Mouse (Mus musculus) liver, adult 2 months (tissue): ENCODE data around the gene Tmem184b. TPM values are rescaled to one million over a fixed set of nuclear protein-coding genes. Genes with fewer than 3 reads are reported as not detected.

Experiments used
- DNase-seq: peaks from one replicate; pipeline ENCODE4 v3.0.0-alpha.2; 2011; ENCODE audit warnings: low read depth, low spot score; ENCODE audit errors: extremely low read depth
- H3K27ac ChIP-seq: fragments of 200-500 bp; replicated peaks from 2 replicates; pipeline ENCODE4 v1.5.1; 2012; ENCODE audit warnings: low read depth, mild to moderate bottlenecking, control low read depth, inconsistent platforms, low read length; ENCODE audit not compliant: insufficient read depth
- H3K27me3 ChIP-seq: fragments of 200-500 bp; 2 replicates; pipeline ENCODE4 v1.6.1; 2012; ENCODE audit warnings: mild to moderate bottlenecking, moderate library complexity, low read length, inconsistent platforms; ENCODE audit not compliant: control insufficient read depth, insufficient read depth
- H3K36me3 ChIP-seq: fragments of 200-500 bp; 2 replicates; pipeline ENCODE4 v1.6.1; 2012; ENCODE audit warnings: low read length, inconsistent platforms; ENCODE audit not compliant: control insufficient read depth, insufficient read depth
- H3K4me1 ChIP-seq: fragments of 200-500 bp; 2 replicates; pipeline ENCODE4 v1.6.1; 2011; ENCODE audit warnings: low read length; ENCODE audit not compliant: control insufficient read depth, insufficient read depth
- H3K4me3 ChIP-seq: fragments of 200-500 bp; 2 replicates; pipeline ENCODE4 v1.5.1; 2011; ENCODE audit warnings: low read depth, mild to moderate bottlenecking, control low read depth, low read length, moderate library complexity; ENCODE audit not compliant: insufficient read depth
- H3K79me2 ChIP-seq: fragments of 200-500 bp; 2 replicates; pipeline ENCODE4 v1.6.1; 2012; ENCODE audit warnings: inconsistent platforms, mild to moderate bottlenecking, low read length, moderate library complexity; ENCODE audit not compliant: control insufficient read depth, insufficient read depth
- H3K9ac ChIP-seq: fragments of 200-500 bp; 2 replicates; pipeline ENCODE4 v1.6.1; 2012; ENCODE audit warnings: low read depth, mild to moderate bottlenecking, control low read depth, inconsistent platforms, low read length
- CTCF ChIP-seq: fragments of 200-500 bp; IDR thresholded peaks from 2 replicates; pipeline ENCODE4 v1.5.1; 2011; ENCODE audit warnings: low read depth, low read length, control low read depth
- POLR2A ChIP-seq: fragments of 200-500 bp; IDR thresholded peaks from 2 replicates; pipeline ENCODE4 v1.6.1; 2011; ENCODE audit warnings: low read length, control low read depth; ENCODE audit not compliant: insufficient read depth; ENCODE audit errors: extremely low read depth
- WGBS: fragments of 180-500 bp; shearing (Covaris S2); methylation state at CpG from one replicate; pipeline ENCODE4 v1.1.7; 2018; 5-methylcytosine and 5-hydroxymethylcytosine counted together
- polyA plus RNA-seq: library from polyadenylated mRNA; depleted of rRNA; stranded (reverse); fragments of >200 nt; gene quantifications from 2 replicates; pipeline ENCODE4 v1.2.3, GENCODE M21; 2012
- total RNA-seq: library from RNA; depleted of rRNA; stranded (reverse); fragments of >200 nt; gene quantifications from 2 replicates; pipeline ENCODE4 v1.2.3, GENCODE M21; 2014

Tmem184b gene
- total and polyA plus RNA-seq, 2 experiments = 6.0 to 48.7 TPM

- 36% methylated on average over 8 of the region's 8 CpGs for WGBS
- H3K27ac ChIP-seq = peak within 1 kb of the TSS; percentile 56
- DNase-seq = peak; percentile 65
Measured at GRCm38 (mm10) chr15:79346051-79346793, 57.1 kb downstream of the Tmem184b start, which contains the start of gene Maff. Maff (plus strand) TSS chr15:79346621.

GRCm38 (mm10) chr15:79344627-79345026 lies 58.7 kb downstream of the Tmem184b start:
- no peak overlapping the region for H3K27ac ChIP-seq
- H3K4me3 ChIP-seq = no peak overlapping the region
- H3K27me3 ChIP-seq = no peaks in the 10 kb centered on the region
- H3K36me3 ChIP-seq = no peaks in the 10 kb centered on the region
- H3K4me1 ChIP-seq = peaks cover 13% of the 10 kb centered on the region
- WGBS = 23% methylated on average over 4 of the region's 4 CpGs
- no peak overlapping the region for H3K9ac ChIP-seq
- DNase-seq = peak; percentile 73
- TF ChIP-seq CTCF (no peak), POLR2A (no peak)
- H3K79me2 ChIP-seq = peaks cover 2% of the 10 kb centered on the region; the same call in 1 of the 2 replicates

More at GRCm38 (mm10) chr15:79346051-79346793, 57.1 kb downstream of the Tmem184b start, which contains the start of gene Maff:
- H3K36me3 ChIP-seq = no peaks in the 10 kb centered on the region
- peaks cover 18% of the 10 kb centered on the region for H3K4me1 ChIP-seq
- H3K9ac ChIP-seq = peak within 1 kb of the TSS; percentile 88
- TF ChIP-seq CTCF (no peak), POLR2A (no peak)
- H3K79me2 ChIP-seq = peaks cover 10% of the 10 kb centered on the region
- H3K4me3 ChIP-seq = peak within 1 kb of the TSS; percentile 68
- H3K27me3 ChIP-seq = no peaks in the 10 kb centered on the region

DNA sequence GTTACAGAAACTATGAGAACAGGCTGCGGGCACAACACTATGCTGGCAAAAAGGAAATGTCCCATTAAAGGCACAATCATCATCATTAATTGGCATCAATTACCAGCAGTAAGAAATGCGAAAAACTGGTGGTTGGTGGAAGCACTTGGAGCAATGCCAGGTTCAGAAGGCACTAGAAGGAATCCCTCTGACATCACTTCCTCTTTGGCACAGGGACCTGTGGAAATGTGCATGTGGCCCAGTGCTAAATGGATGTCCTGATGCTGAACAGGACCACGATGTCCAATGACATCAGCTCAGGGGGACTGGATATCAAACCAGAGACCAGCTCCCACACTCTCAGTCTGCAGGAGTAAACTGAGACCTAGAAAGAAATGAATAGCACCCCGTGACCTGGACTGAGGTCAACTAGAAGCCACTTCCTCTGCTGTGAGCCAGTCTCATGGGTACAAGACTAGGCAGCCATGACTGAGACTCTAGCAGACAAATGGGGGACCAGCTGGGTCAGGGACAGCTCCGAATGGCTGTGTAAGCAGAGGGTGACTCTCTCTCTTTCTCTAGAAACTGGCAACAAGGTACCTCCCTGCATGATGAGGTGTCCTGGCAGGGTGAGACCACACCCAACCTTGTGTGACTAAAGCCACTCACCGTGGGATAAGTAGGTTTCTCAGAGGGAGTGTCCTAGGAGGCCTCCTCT lies 60.6 kb downstream of the Tmem184b start:
- TF ChIP-seq POLR2A (no peak), CTCF (no peak)
- no peak for DNase-seq
- Histone ChIP-seq H3K36me3 (no peaks in the 10 kb centered on the region), H3K4me1 (peaks cover 9% of the 10 kb centered on the region), H3K27me3 (no peaks in the 10 kb centered on the region), H3K79me2 (no peaks in the 10 kb centered on the region), H3K4me3 (no peak overlapping the region), H3K27ac (no peak overlapping the region), H3K9ac (no peak overlapping the region)
- 76% methylated on average over 6 of the region's 6 CpGs for WGBS

GRCm38 (mm10) chr15:79338978-79339377 lies 64.4 kb downstream of the Tmem184b start:
- Histone ChIP-seq H3K27ac (no peak overlapping the region), H3K79me2 (no peaks in the 10 kb centered on the region), H3K4me3 (no peak overlapping the region), H3K4me1 (peaks cover 4% of the 10 kb centered on the region), H3K27me3 (no peaks in the 10 kb centered on the region), H3K9ac (no peak overlapping the region), H3K36me3 (no peaks in the 10 kb centered on the region)
- DNase-seq = no peak
- WGBS = 83% methylated on average over 5 of the region's 5 CpGs
- TF ChIP-seq POLR2A (no peak), CTCF (no peak)

DNA sequence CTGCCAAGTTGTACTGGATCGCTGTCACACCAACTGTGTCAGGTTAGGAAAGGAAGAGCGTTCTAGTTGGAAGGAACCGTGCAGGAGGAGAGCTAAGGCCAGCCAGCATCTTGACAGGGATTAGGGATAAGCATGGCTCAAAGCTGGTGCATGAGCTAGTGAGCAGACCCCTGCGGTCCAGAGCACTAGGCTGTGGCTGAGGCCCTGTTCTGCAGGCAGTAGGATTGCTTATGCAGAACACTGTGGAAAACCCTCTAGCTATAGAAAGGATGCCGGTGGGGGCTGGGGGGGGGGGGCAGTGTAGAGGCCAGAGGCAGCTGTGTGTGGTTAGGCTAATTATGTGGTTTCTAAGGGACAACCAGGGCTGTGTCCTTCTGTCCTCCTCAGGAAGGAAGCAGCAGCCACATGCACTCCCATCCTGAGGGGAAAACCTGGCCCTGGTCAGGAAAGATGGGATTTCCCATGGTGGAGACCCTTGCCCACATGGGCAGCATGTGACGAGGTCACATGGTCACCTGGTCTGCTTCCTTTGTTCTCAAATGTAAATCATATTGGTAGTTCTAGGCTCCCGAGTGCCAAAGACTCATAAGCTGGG lies 68.2 kb downstream of the Tmem184b start:
- Histone ChIP-seq H3K27me3 (no peaks in the 10 kb centered on the region), H3K36me3 (no peaks in the 10 kb centered on the region), H3K4me1 (peaks cover 11% of the 10 kb centered on the region), H3K27ac (no peak overlapping the region), H3K4me3 (no peak overlapping the region), H3K9ac (no peak overlapping the region), H3K79me2 (no peaks in the 10 kb centered on the region)
- TF ChIP-seq CTCF (no peak), POLR2A (no peak)
- DNase-seq = no peak
- WGBS = 80% methylated on average over 7 of the region's 7 CpGs

DNA sequence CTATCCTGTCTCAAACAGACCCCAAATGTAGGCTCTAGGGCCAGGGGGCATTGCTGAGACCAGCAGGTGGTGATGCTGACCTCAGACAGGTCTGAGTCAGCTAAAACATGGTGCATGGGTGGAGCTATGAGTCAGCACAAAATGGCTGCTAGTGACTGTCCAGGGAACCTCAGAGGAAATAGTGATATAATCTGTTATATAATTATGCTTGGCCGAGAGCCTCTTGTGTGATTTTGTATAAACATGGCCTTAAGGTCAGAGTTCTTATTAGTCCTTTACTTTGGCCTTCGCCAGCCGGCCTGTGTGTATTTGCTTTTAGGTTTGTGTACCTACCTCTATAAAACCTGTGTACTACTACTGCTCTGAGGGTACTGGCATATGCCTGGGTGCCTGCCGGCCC lies 70.0 kb downstream of the Tmem184b start:
- Histone ChIP-seq H3K27me3 (no peaks in the 10 kb centered on the region), H3K27ac (peak overlapping the region; percentile 84), H3K4me1 (peaks cover 11% of the 10 kb centered on the region), H3K36me3 (no peaks in the 10 kb centered on the region), H3K9ac (no peak overlapping the region), H3K79me2 (no peaks in the 10 kb centered on the region), H3K4me3 (no peak overlapping the region)
- 4% methylated on average over 4 of the region's 4 CpGs for WGBS
- DNase-seq = peak; percentile 95
- no peak for TF ChIP-seq CTCF
- TF ChIP-seq POLR2A = no peak
